Mouse (Mus musculus): ENCODE data around the gene Psen2. TPM values are rescaled to one million over a fixed set of nuclear protein-coding genes. Genes with fewer than 3 reads are reported as not detected.

The Psen2 gene
- polyA plus RNA-seq, 1 experiment from 2014 or later, result 31.3 TPM

Other genes with a start within 250 kb of the Psen2 start
- gene Coq8a, start 63.8 kb downstream of the Psen2 start, polyA plus RNA-seq (2014; fragmentation: Nextera tagmentation; extraction: Ambion mirVana), result 6.7 and 9.3 TPM in 2 replicates
- gene Itpkb, start 67.0 kb upstream of the Psen2 start, polyA plus RNA-seq (2014; fragmentation: Nextera tagmentation; extraction: Ambion mirVana), result 4.1 and 4.3 TPM in 2 replicates
- gene Stum, start 220.1 kb upstream of the Psen2 start, polyA plus RNA-seq (2014; fragmentation: Nextera tagmentation; extraction: Ambion mirVana), result 0.14 and 0.21 TPM in 2 replicates